Mouse (Mus musculus) heart, adult 2 months (tissue): ENCODE data around the gene Stk40.

Experiments
- CTCF ChIP-seq: fragments of 200-600 bp; IDR thresholded peaks from 2 replicates; pipeline ENCODE4 v1.8.1; 2022; ENCODE audit warnings: antibody characterized with exemption, mild to moderate bottlenecking, moderate library complexity
- EP300 ChIP-seq: fragments of 200-500 bp; IDR thresholded peaks from 2 replicates; pipeline ENCODE4 v1.6.1; 2011; ENCODE audit warnings: low read depth, low read length, control low read depth; ENCODE audit not compliant: insufficient read depth
- POLR2A ChIP-seq: fragments of 200-500 bp; IDR thresholded peaks from 2 replicates; pipeline ENCODE4 v1.6.1; 2011; ENCODE audit warnings: mild to moderate bottlenecking, low read depth, low read length, control low read depth; ENCODE audit not compliant: insufficient read depth

- 0 out of 2 replicates have a peak, but pooled peaks have one; percentile 23 for TF ChIP-seq POLR2A
- TF ChIP-seq EP300: no peak
- TF ChIP-seq CTCF: no peak
Observed at GRCm38 (mm10) chr4:126058134-126058996, 45.4 kb upstream of the Stk40 start, which contains the start of gene Oscp1.
